Mouse (Mus musculus) ovary, postnatal 36 days (tissue): ENCODE measurements around the gene B9d1.

Experiments used
- DNase-seq: peaks from one replicate; pipeline ENCODE4 v3.0.0; 2022; ENCODE audit warnings: low spot score, mixed read lengths

B9d1 gene

DNA sequence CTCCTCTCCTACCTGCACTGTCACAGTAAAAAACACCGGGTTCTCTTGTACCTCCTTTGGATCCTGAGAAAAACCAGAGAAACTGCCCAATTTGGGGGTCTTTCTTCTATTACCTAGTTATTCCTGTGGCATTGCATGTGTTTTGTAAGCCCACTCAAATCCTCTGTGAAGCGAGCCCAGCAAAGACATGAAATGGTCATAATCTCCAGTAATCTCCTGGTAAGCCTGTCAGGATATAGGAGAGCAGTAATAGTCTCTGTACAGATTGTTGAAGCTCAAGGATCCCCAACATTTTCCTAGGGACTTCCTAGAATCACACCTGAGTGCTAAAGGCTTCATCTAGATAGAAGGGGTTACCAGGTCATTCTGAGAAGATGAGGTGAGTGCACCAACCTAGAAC is 36.2 kb downstream of the B9d1 start:
- DNase-seq, result no peak

DNA sequence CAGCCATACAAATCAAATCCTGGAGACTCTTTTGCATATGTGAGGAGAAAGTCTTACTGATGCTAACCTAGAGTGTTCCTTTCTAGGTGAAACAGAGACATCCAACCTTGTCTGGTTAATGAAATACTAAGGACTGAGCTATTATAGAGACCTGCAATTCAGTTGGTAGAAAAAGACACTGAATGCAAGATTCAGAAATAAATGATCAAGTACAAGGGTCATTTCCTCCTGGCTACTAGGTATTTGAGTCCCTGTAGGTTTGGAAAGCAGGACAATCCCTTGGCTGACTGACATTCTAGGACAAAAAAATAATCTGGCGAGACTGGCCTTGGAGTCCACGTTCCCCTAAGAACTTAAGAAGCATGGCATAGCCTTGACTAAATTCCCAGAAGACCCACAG is 40.6 kb downstream of the B9d1 start:
- no peak for DNase-seq

- no peak for DNase-seq
Observed at GRCm38 (mm10) chr11:61546452-61546851, 41.5 kb downstream of the B9d1 start.

DNA sequence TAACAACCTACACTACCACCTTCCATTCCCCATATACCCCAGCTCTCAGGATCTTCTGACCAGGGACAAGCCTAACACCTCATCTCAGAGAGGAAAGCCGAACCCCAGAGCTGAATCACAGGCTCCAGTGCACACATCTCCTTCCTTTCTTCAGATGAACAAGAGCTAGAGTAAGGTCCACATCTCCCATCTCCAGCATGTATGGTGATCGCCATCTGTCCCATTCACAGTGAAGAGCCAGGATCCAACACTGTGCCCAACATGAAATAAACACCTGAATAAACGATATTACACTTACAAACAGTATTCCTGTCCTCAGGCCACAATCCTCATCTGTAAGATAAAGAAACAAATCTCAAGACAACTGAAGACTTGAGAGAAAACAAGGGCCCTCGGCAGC is 42.8 kb downstream of the B9d1 start:
- DNase-seq, result no peak

GRCm38 (mm10) chr11:61550631-61551030 is 45.7 kb downstream of the B9d1 start:
- DNase-seq, result no peak

GRCm38 (mm10) chr11:61553015-61553754 is 48.2 kb downstream of the B9d1 start:
- no peak for DNase-seq

DNA sequence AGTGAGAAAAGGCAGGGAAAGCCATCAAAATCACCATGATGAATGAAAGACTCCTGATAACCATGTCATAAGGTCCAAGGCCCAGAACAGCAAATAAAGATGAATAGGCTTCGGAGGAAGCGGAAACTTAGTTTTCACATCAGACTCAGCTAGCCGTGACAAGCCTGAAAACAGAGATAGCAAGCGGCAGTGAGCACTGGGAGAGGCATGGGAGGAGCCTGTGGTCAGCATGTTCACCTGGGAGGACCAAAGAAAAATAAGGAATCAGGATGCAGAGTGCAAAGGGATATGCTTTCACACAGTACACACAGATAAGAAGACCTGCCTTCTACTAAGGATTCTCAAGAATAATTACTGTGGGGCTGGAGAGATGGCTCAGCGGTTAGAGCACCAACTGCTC is 54.6 kb downstream of the B9d1 start:
- no peak for DNase-seq

- DNase-seq, result no peak
Observed at GRCm38 (mm10) chr11:61562421-61562820, 57.5 kb downstream of the B9d1 start.
